Mouse (Mus musculus) liver, adult 2 months (tissue): ENCODE results near the gene Dmtf1. TPM values are rescaled to one million over a fixed set of nuclear protein-coding genes. Genes with fewer than 3 reads are reported as not detected.
A peak's percentile ranks its signal among the peaks of the same experiment; 100 is the strongest.

ENCODE experiments used
- DNase-seq: peaks from one replicate; pipeline ENCODE4 v3.0.0-alpha.2; 2011; ENCODE audit warnings: low read depth, low spot score; ENCODE audit errors: extremely low read depth
- H3K27ac ChIP-seq: fragments of 200-500 bp; replicated peaks from 2 replicates; pipeline ENCODE4 v1.5.1; 2012; ENCODE audit warnings: low read depth, mild to moderate bottlenecking, control low read depth, inconsistent platforms, low read length; ENCODE audit not compliant: insufficient read depth
- H3K27me3 ChIP-seq: fragments of 200-500 bp; 2 replicates; pipeline ENCODE4 v1.6.1; 2012; ENCODE audit warnings: mild to moderate bottlenecking, moderate library complexity, low read length, inconsistent platforms; ENCODE audit not compliant: control insufficient read depth, insufficient read depth
- H3K36me3 ChIP-seq: fragments of 200-500 bp; 2 replicates; pipeline ENCODE4 v1.6.1; 2012; ENCODE audit warnings: low read length, inconsistent platforms; ENCODE audit not compliant: control insufficient read depth, insufficient read depth
- H3K4me1 ChIP-seq: fragments of 200-500 bp; 2 replicates; pipeline ENCODE4 v1.6.1; 2011; ENCODE audit warnings: low read length; ENCODE audit not compliant: control insufficient read depth, insufficient read depth
- H3K4me3 ChIP-seq: fragments of 200-500 bp; 2 replicates; pipeline ENCODE4 v1.5.1; 2011; ENCODE audit warnings: low read depth, mild to moderate bottlenecking, control low read depth, low read length, moderate library complexity; ENCODE audit not compliant: insufficient read depth
- H3K79me2 ChIP-seq: fragments of 200-500 bp; 2 replicates; pipeline ENCODE4 v1.6.1; 2012; ENCODE audit warnings: inconsistent platforms, mild to moderate bottlenecking, low read length, moderate library complexity; ENCODE audit not compliant: control insufficient read depth, insufficient read depth
- H3K9ac ChIP-seq: fragments of 200-500 bp; 2 replicates; pipeline ENCODE4 v1.6.1; 2012; ENCODE audit warnings: low read depth, mild to moderate bottlenecking, control low read depth, inconsistent platforms, low read length
- CTCF ChIP-seq: fragments of 200-500 bp; IDR thresholded peaks from 2 replicates; pipeline ENCODE4 v1.5.1; 2011; ENCODE audit warnings: low read depth, low read length, control low read depth
- POLR2A ChIP-seq: fragments of 200-500 bp; IDR thresholded peaks from 2 replicates; pipeline ENCODE4 v1.6.1; 2011; ENCODE audit warnings: low read length, control low read depth; ENCODE audit not compliant: insufficient read depth; ENCODE audit errors: extremely low read depth
- WGBS: fragments of 180-500 bp; shearing (Covaris S2); methylation state at CpG from one replicate; pipeline ENCODE4 v1.1.7; 2018; 5-methylcytosine and 5-hydroxymethylcytosine counted together
- polyA plus RNA-seq: library from polyadenylated mRNA; depleted of rRNA; stranded (reverse); fragments of >200 nt; gene quantifications from 2 replicates; pipeline ENCODE4 v1.2.3, GENCODE M21; 2012
- total RNA-seq: library from RNA; depleted of rRNA; stranded (reverse); fragments of >200 nt; gene quantifications from 2 replicates; pipeline ENCODE4 v1.2.3, GENCODE M21; 2014

The Dmtf1 gene
- total and polyA plus RNA-seq, 2 experiments, result 5.8 to 17.8 TPM

GRCm38 (mm10) chr5:9093490-9093889 is 68.1 kb downstream of the Dmtf1 start:
- Histone ChIP-seq H3K9ac (no peak overlapping the region), H3K27ac (no peak overlapping the region), H3K27me3 (no peaks in the 10 kb centered on the region), H3K79me2 (no peaks in the 10 kb centered on the region), H3K4me1 (no peaks in the 10 kb centered on the region), H3K4me3 (no peak overlapping the region), H3K36me3 (no peaks in the 10 kb centered on the region)
- DNase-seq, result no peak
- TF ChIP-seq CTCF (no peak), POLR2A (no peak)
- 76% methylated on average over 4 of the region's 4 CpGs for WGBS

- H3K27ac ChIP-seq, result no peak overlapping the region
- no peak for TF ChIP-seq POLR2A
- H3K9ac ChIP-seq, result no peak overlapping the region
- H3K4me3 ChIP-seq, result no peak overlapping the region
- H3K27me3 ChIP-seq, result no peaks in the 10 kb centered on the region
- no peaks in the 10 kb centered on the region for H3K36me3 ChIP-seq
- 95% methylated on average over 1 of the region's 1 CpGs for WGBS
- no peak for DNase-seq
- H3K79me2 ChIP-seq, result no peaks in the 10 kb centered on the region
- no peaks in the 10 kb centered on the region for H3K4me1 ChIP-seq
Observed at GRCm38 (mm10) chr5:9092716-9093115, 68.9 kb downstream of the Dmtf1 start.

- Histone ChIP-seq H3K79me2 (no peaks in the 10 kb centered on the region), H3K27ac (no peak overlapping the region), H3K36me3 (no peaks in the 10 kb centered on the region), H3K9ac (no peak overlapping the region), H3K27me3 (no peaks in the 10 kb centered on the region), H3K4me1 (no peaks in the 10 kb centered on the region; the same call in 1 of the 2 replicates), H3K4me3 (no peak overlapping the region)
- WGBS, result 82% methylated on average over 6 of the region's 6 CpGs
- DNase-seq, result no peak
- TF ChIP-seq CTCF (no peak), POLR2A (no peak)
Observed at GRCm38 (mm10) chr5:9090493-9091106, 71.0 kb downstream of the Dmtf1 start.

GRCm38 (mm10) chr5:9086924-9087719 is 74.5 kb downstream of the Dmtf1 start:
- TF ChIP-seq CTCF (no peak), POLR2A (no peak)
- Histone ChIP-seq H3K4me1 (peaks cover 4% of the 10 kb centered on the region), H3K27ac (peak overlapping the region; percentile 47), H3K36me3 (no peaks in the 10 kb centered on the region), H3K79me2 (no peaks in the 10 kb centered on the region), H3K9ac (no peak overlapping the region), H3K27me3 (no peaks in the 10 kb centered on the region), H3K4me3 (no peak overlapping the region)
- WGBS, result 84% methylated on average over 3 of the region's 3 CpGs
- no peak for DNase-seq

GRCm38 (mm10) chr5:9079773-9080501 is 81.6 kb downstream of the Dmtf1 start:
- Histone ChIP-seq H3K27ac (peak overlapping the region; percentile 44; the same call in 1 of the 2 replicates), H3K4me3 (no peak overlapping the region), H3K9ac (no peak overlapping the region), H3K4me1 (peaks cover 10% of the 10 kb centered on the region), H3K27me3 (no peaks in the 10 kb centered on the region), H3K36me3 (no peaks in the 10 kb centered on the region), H3K79me2 (no peaks in the 10 kb centered on the region)
- no peak for DNase-seq
- TF ChIP-seq CTCF, result no peak
- no peak for TF ChIP-seq POLR2A
